Comparison of ENCODE assay signal across 15 mouse cellular contexts in the genomic region with DNA sequence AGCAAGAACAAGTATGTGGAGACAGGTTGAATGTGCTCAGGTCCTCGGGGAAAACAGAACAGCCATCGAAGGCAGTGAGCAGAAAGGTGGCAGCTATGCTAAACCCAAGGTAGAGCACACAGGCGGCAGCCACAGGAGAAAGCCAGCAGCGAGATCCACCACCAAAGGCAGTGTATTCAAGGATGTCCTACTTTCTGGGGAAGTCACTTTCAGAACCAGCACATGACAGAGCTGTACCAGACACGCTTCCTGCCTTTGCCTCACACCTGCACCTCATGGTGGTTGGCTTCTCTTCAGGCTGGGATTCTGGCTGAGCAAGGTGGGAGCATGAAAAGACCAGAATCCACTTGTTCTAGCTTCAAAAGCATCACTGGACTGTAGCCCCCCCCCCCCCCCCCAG.
"Had no signal": no experiment of that assay in that cellular context is flagged by ENCODE, and none has a peak within 500 bp of the region (broad histone marks: within the 10 kb centered on the region; RNA-seq: fewer than 3 reads in every experiment).

No protein-coding gene starts in this region.

- H3K27me3 ChIP-seq: limb, embryonic 15.5 days; liver, embryonic 12.5 days; midbrain, embryonic 13.5 days; midbrain, embryonic 15.5 days; neural tube, embryonic 12.5 days; stomach, embryonic 15.5 days had no signal

- H3K4me1 ChIP-seq: limb, embryonic 15.5 days; megakaryocyte, embryonic 14.5 days had no signal

- DNase-seq: lung, adult 18-20 months; lung, embryonic 14.5 days; lung, postnatal 14 days; lung, postnatal 36 days; right cerebral cortex, postnatal 14 days had no signal

- H3K36me3 ChIP-seq: limb, embryonic 15.5 days; liver, embryonic 12.5 days; midbrain, embryonic 13.5 days; midbrain, embryonic 15.5 days; neural tube, embryonic 12.5 days; stomach, embryonic 15.5 days had no signal

- H3K4me3 ChIP-seq: limb, embryonic 15.5 days; liver, embryonic 12.5 days; megakaryocyte, embryonic 14.5 days; midbrain, embryonic 13.5 days; midbrain, embryonic 15.5 days; neural tube, embryonic 12.5 days; stomach, embryonic 15.5 days had no signal

- H3K27ac ChIP-seq: limb, embryonic 15.5 days; liver, embryonic 12.5 days; liver, embryonic 14.5 days; macrophage; midbrain, embryonic 13.5 days; midbrain, embryonic 15.5 days; neural tube, embryonic 12.5 days; stomach, embryonic 15.5 days; stomach, postnatal 0 days had no signal
